Mouse (Mus musculus) ES-Bruce4 (cell line): Measurements from ENCODE around the gene Asb15. TPM values are rescaled to one million over a fixed set of nuclear protein-coding genes. Genes with fewer than 3 reads are reported as not detected.

ENCODE experiments used
- H3K27ac ChIP-seq: 2 replicates; pipeline ENCODE4 v1.5.1; 2012; ENCODE audit warnings: low read length, inconsistent platforms; ENCODE audit not compliant: insufficient read depth
- H3K27me3 ChIP-seq: 2 replicates; pipeline ENCODE4 v1.6.1; 2012; ENCODE audit warnings: mild to moderate bottlenecking, low read length, inconsistent platforms; ENCODE audit not compliant: control insufficient read depth, poor library complexity, insufficient read depth, severe bottlenecking
- H3K36me3 ChIP-seq: 2 replicates; pipeline ENCODE4 v1.6.1; 2012; ENCODE audit warnings: inconsistent platforms, mild to moderate bottlenecking, low read length, moderate library complexity; ENCODE audit not compliant: control insufficient read depth, poor library complexity, insufficient read depth, severe bottlenecking
- H3K4me1 ChIP-seq: one replicate; pipeline ENCODE4 v1.8.1; 2011; ENCODE audit warnings: low read length; ENCODE audit not compliant: control insufficient read depth, insufficient read depth
- H3K4me3 ChIP-seq: 2 replicates; pipeline ENCODE4 v1.5.1; 2011; ENCODE audit warnings: low read depth, mild to moderate bottlenecking, low read length
- H3K9ac ChIP-seq: 2 replicates; pipeline ENCODE4 v1.6.1; 2012; ENCODE audit warnings: low read depth, mild to moderate bottlenecking, inconsistent platforms; ENCODE audit not compliant: poor library complexity, severe bottlenecking
- H3K9me3 ChIP-seq: replicated peaks from 2 replicates; pipeline ENCODE4 v1.6.1; 2012; ENCODE audit warnings: mild to moderate bottlenecking, low read length, inconsistent platforms; ENCODE audit not compliant: control insufficient read depth, poor library complexity, insufficient read depth, severe bottlenecking
- CTCF ChIP-seq: IDR thresholded peaks from one replicate; pipeline ENCODE4 v1.8.1; 2011; ENCODE audit warnings: low read depth, low read length
- EP300 ChIP-seq: IDR thresholded peaks from 2 replicates; pipeline ENCODE4 v1.6.1; 2011; ENCODE audit warnings: low read depth, low read length; ENCODE audit not compliant: insufficient read depth
- POLR2A ChIP-seq: IDR thresholded peaks from one replicate; pipeline ENCODE4 v1.8.1; 2011; ENCODE audit warnings: low read length; ENCODE audit not compliant: insufficient read depth
- polyA plus RNA-seq: library from polyadenylated mRNA; stranded (reverse); fragments of >200 nt; gene quantifications from 2 replicates; pipeline ENCODE4 v1.2.4, GENCODE M21; 2011; ENCODE audit warnings: low read depth; ENCODE audit not compliant: missing spikeins, insufficient read depth, insufficient read length

The Asb15 gene
- polyA plus RNA-seq, 1 experiment, result not detected

DNA sequence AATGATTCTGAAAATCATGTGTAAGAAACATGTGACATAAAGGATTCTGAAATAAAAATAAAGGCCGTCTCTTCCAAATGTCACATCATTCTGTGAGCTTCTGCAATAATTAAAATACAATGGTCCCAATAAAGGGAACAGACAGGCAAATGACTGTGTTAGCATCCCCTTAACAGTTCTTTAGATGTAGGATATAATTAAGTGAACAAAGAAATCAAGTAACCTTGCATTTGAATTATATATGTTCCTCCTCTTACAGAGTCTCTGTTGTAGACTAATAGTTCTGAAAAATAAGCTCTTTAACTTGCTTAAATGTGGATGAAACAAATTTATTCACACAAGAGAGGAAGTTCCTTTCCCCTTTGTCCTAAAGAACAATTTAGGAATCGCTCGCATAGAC, 10.5 kb downstream of the Asb15 start:
- TF ChIP-seq CTCF, result no peak
- no peak for TF ChIP-seq EP300
- no peak for TF ChIP-seq POLR2A
- no peak overlapping the region for H3K9ac ChIP-seq
- no peak overlapping the region for H3K27ac ChIP-seq
- H3K4me3 ChIP-seq, result no peak overlapping the region
- H3K4me1 ChIP-seq, result no peaks in the 10 kb centered on the region
- no peaks in the 10 kb centered on the region for H3K27me3 ChIP-seq
- no peaks in the 10 kb centered on the region for H3K9me3 ChIP-seq
- H3K36me3 ChIP-seq, result no peaks in the 10 kb centered on the region

- no peak overlapping the region for H3K9ac ChIP-seq
- H3K9me3 ChIP-seq, result no peaks in the 10 kb centered on the region
- no peak overlapping the region for H3K27ac ChIP-seq
- no peaks in the 10 kb centered on the region for H3K4me1 ChIP-seq
- H3K27me3 ChIP-seq, result no peaks in the 10 kb centered on the region
- H3K4me3 ChIP-seq, result no peak overlapping the region
- no peaks in the 10 kb centered on the region for H3K36me3 ChIP-seq
- TF ChIP-seq POLR2A (no peak), CTCF (no peak), EP300 (no peak)
Observed at GRCm38 (mm10) chr6:24540106-24540505, 12.2 kb downstream of the Asb15 start.

DNA sequence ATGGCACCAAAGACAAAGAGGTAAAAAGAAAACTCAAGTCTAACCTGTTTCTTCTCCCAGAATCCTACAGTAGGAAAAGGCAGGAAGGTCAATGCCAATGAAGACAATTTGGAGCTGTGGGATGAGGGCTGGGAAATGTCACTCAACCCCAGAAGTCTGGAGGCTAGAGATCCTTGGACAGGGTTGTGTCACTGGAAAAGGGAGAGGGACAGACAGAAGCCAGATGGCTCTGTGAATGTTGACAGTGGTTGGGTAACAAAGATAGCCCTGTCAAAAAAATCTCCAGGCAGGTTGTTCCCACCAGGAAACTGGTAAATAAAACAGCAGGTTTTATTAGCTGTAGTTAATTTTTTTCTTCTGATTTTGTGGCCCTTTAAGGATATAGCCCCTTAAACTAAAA, 14.4 kb downstream of the Asb15 start:
- Histone ChIP-seq H3K36me3 (no peaks in the 10 kb centered on the region), H3K9ac (no peak overlapping the region), H3K4me1 (no peaks in the 10 kb centered on the region), H3K9me3 (no peaks in the 10 kb centered on the region), H3K27ac (no peak overlapping the region), H3K27me3 (no peaks in the 10 kb centered on the region), H3K4me3 (no peak overlapping the region)
- TF ChIP-seq CTCF (no peak), EP300 (no peak), POLR2A (no peak)

GRCm38 (mm10) chr6:24543119-24543591, 15.2 kb downstream of the Asb15 start:
- no peaks in the 10 kb centered on the region for H3K27me3 ChIP-seq
- TF ChIP-seq CTCF (no peak), EP300 (no peak), POLR2A (no peak)
- no peak overlapping the region for H3K9ac ChIP-seq
- no peaks in the 10 kb centered on the region for H3K4me1 ChIP-seq
- no peak overlapping the region for H3K4me3 ChIP-seq
- no peaks in the 10 kb centered on the region for H3K9me3 ChIP-seq
- H3K27ac ChIP-seq, result no peak overlapping the region
- H3K36me3 ChIP-seq, result no peaks in the 10 kb centered on the region

DNA sequence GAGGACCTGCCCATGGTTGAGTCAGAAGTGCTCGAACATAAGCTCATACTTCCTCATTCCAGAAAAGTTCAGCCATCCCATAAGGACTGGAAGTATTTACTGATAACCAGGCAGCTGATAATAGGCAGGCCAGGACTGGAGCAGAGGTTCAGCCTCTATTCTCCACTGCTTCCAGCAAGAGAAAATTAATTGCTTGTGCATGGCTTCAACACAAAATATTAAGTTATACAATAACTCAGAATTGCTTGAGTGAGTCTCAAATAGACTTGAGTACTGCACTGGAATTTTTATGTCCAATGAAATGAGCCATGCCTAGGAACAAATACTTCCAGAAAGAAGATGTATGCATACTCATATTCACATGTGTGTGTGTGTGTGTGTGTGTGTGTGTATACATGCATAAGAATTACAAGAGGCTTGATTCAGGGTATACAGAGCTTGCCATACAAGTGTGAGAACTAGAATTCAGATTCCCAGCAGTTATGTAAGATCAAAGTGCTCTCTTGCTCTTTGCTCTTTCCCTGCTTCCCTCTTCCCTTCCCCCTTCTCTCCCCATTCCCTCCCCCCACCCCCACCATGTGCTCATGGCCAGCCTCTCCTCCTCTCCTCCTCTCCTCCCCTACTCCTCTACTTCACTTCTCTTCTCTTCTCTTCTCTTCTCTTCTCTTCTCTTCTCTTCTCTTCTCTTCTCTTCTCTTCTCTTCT, 18.9 kb downstream of the Asb15 start:
- Histone ChIP-seq H3K4me1 (no peaks in the 10 kb centered on the region), H3K27me3 (no peaks in the 10 kb centered on the region), H3K4me3 (no peak overlapping the region), H3K9me3 (no peaks in the 10 kb centered on the region), H3K27ac (no peak overlapping the region), H3K9ac (no peak overlapping the region), H3K36me3 (no peaks in the 10 kb centered on the region)
- TF ChIP-seq EP300 (no peak), CTCF (no peak), POLR2A (no peak)

GRCm38 (mm10) chr6:24549801-24550200, 21.9 kb downstream of the Asb15 start:
- H3K27me3 ChIP-seq, result no peaks in the 10 kb centered on the region
- H3K4me3 ChIP-seq, result no peak overlapping the region
- no peaks in the 10 kb centered on the region for H3K9me3 ChIP-seq
- TF ChIP-seq CTCF (no peak), EP300 (no peak), POLR2A (no peak)
- H3K9ac ChIP-seq, result no peak overlapping the region
- no peak overlapping the region for H3K27ac ChIP-seq
- no peaks in the 10 kb centered on the region for H3K4me1 ChIP-seq
- H3K36me3 ChIP-seq, result no peaks in the 10 kb centered on the region
